Mouse (Mus musculus): Measurements from ENCODE around the gene Proser3. TPM values are rescaled to one million over a fixed set of nuclear protein-coding genes. Genes with fewer than 3 reads are reported as not detected.

Proser3 gene
- polyA plus RNA-seq, 1 experiment from 2014 or later: 8.7 TPM

GRCm38 (mm10) chr7:30493401-30493931 lies 58.6 kb downstream of the Proser3 start, which contains the start of gene Prodh2:
Gene Prodh2 (plus strand): TSS chr7:30493622.
- ATAC-seq: peak; percentile 88
- Histone ChIP-seq H3K9me3 (no peaks in the 10 kb centered on the region), H3K4me1 (replicated peaks) (peaks cover 4% of the 10 kb centered on the region; the same call in 1 of the 2 replicates), H3K9ac (no peak within 1 kb of the TSS), H3K36me3 (no peaks in the 10 kb centered on the region), H3K4me2 (replicated peaks) (peak within 1 kb of the TSS; percentile 45), H3K27me3 (replicated peaks) (no peaks in the 10 kb centered on the region), H3K27ac (no peak within 1 kb of the TSS; the same call in 1 of the 2 replicates), H3K4me3 (replicated peaks) (peak within 1 kb of the TSS; percentile 16)
- 40% methylated on average over 11 of the region's 11 CpGs for WGBS

GRCm38 (mm10) chr7:30492765-30493164 lies 59.3 kb downstream of the Proser3 start:
- Histone ChIP-seq H3K9ac (no peak overlapping the region), H3K36me3 (no peaks in the 10 kb centered on the region), H3K27ac (no peak overlapping the region), H3K27me3 (replicated peaks) (no peaks in the 10 kb centered on the region), H3K4me3 (replicated peaks) (no peak overlapping the region), H3K9me3 (no peaks in the 10 kb centered on the region), H3K4me2 (replicated peaks) (peak overlapping the region; percentile 45), H3K4me1 (replicated peaks) (peaks cover 4% of the 10 kb centered on the region; the same call in 1 of the 2 replicates)
- WGBS: 19% methylated on average over 4 of the region's 4 CpGs
- ATAC-seq: no peak

- no peaks in the 10 kb centered on the region for H3K27me3 ChIP-seq (replicated peaks)
- H3K4me1 ChIP-seq (replicated peaks): peaks cover 4% of the 10 kb centered on the region; the same call in 1 of the 2 replicates
- no peak overlapping the region for H3K9ac ChIP-seq
- no peak overlapping the region for H3K4me3 ChIP-seq (replicated peaks)
- H3K9me3 ChIP-seq: no peaks in the 10 kb centered on the region
- no peak for ATAC-seq
- no peaks in the 10 kb centered on the region for H3K36me3 ChIP-seq
- no peak overlapping the region for H3K4me2 ChIP-seq (replicated peaks)
- WGBS: 18% methylated on average over 6 of the region's 6 CpGs
- H3K27ac ChIP-seq: no peak overlapping the region
These were observed 61.2 kb downstream of the Proser3 start for GRCm38 (mm10) chr7:30490957-30491307.

- no peaks in the 10 kb centered on the region for H3K27me3 ChIP-seq (replicated peaks)
- no peaks in the 10 kb centered on the region for H3K36me3 ChIP-seq
- no peak overlapping the region for H3K4me2 ChIP-seq (replicated peaks)
- H3K9me3 ChIP-seq: no peaks in the 10 kb centered on the region
- H3K9ac ChIP-seq: no peak overlapping the region
- H3K27ac ChIP-seq: no peak overlapping the region
- WGBS: 29% methylated on average over 16 of the region's 16 CpGs
- no peak overlapping the region for H3K4me3 ChIP-seq (replicated peaks)
- H3K4me1 ChIP-seq (replicated peaks): peaks cover 4% of the 10 kb centered on the region; the same call in 1 of the 2 replicates
- no peak for ATAC-seq
These were observed 61.7 kb downstream of the Proser3 start for GRCm38 (mm10) chr7:30490251-30490956.

Other genes starting within 250 kb of the Proser3 start
- gene Alkbh6, start 243.6 kb downstream of the Proser3 start, polyA plus RNA-seq (2015; fragmentation: Nextera tagmentation; extraction: Ambion mirVana): 63.9 and 68.5 TPM in 2 replicates
- 47.7 and 65.3 TPM in 2 replicates for gene Syne4, start 237.5 kb downstream of the Proser3 start, polyA plus RNA-seq (2015; fragmentation: Nextera tagmentation; extraction: Ambion mirVana)
- gene E130208F15Rik, start 230.6 kb downstream of the Proser3 start, polyA plus RNA-seq (2015; fragmentation: Nextera tagmentation; extraction: Ambion mirVana): 1.8 TPM in 1 of 2 replicates, not detected in the other
- 15.5 and 18.0 TPM in 2 replicates for gene Sdhaf1, start 228.4 kb downstream of the Proser3 start, polyA plus RNA-seq (2015; fragmentation: Nextera tagmentation; extraction: Ambion mirVana)
- 2.9 and 3.9 TPM in 2 replicates for gene Lrfn3, start 189.5 kb downstream of the Proser3 start, polyA plus RNA-seq (2015; fragmentation: Nextera tagmentation; extraction: Ambion mirVana)
- 49.8 and 63.7 TPM in 2 replicates for gene Tyrobp, start 138.5 kb downstream of the Proser3 start, polyA plus RNA-seq (2015; fragmentation: Nextera tagmentation; extraction: Ambion mirVana)
- 2.2 and 2.5 TPM in 2 replicates for gene Hcst, start 132.4 kb downstream of the Proser3 start, polyA plus RNA-seq (2015; fragmentation: Nextera tagmentation; extraction: Ambion mirVana)
- 2.1 and 2.4 TPM in 2 replicates for gene Nfkbid, start 130.6 kb downstream of the Proser3 start, polyA plus RNA-seq (2015; fragmentation: Nextera tagmentation; extraction: Ambion mirVana)
- 39.0 and 40.8 TPM in 2 replicates for gene Aplp1, start 106.8 kb downstream of the Proser3 start, polyA plus RNA-seq (2015; fragmentation: Nextera tagmentation; extraction: Ambion mirVana)
- 2.0 and 3.0 TPM in 2 replicates for gene Kirrel2, start 94.6 kb downstream of the Proser3 start, polyA plus RNA-seq (2015; fragmentation: Nextera tagmentation; extraction: Ambion mirVana)
- 1.3 and 3.3 TPM in 2 replicates for gene Nphs1, start 94.0 kb downstream of the Proser3 start, polyA plus RNA-seq (2015; fragmentation: Nextera tagmentation; extraction: Ambion mirVana)
- gene Prodh2, start 58.7 kb downstream of the Proser3 start, polyA plus RNA-seq (2015; fragmentation: Nextera tagmentation; extraction: Ambion mirVana): 5.0 and 5.2 TPM in 2 replicates
- gene Arhgap33, start 17.2 kb downstream of the Proser3 start, polyA plus RNA-seq (2015; fragmentation: Nextera tagmentation; extraction: Ambion mirVana): 7.4 and 7.8 TPM in 2 replicates
- 37.8 and 41.5 TPM in 2 replicates for gene Hspb6, start 121 bp downstream of the Proser3 start, polyA plus RNA-seq (2015; fragmentation: Nextera tagmentation; extraction: Ambion mirVana)
- 46.3 and 48.4 TPM in 2 replicates for gene Lin37, start 7.5 kb upstream of the Proser3 start, polyA plus RNA-seq (2015; fragmentation: Nextera tagmentation; extraction: Ambion mirVana)
- 73.4 and 76.6 TPM in 2 replicates for gene U2af1l4, start 11.0 kb upstream of the Proser3 start, polyA plus RNA-seq (2015; fragmentation: Nextera tagmentation; extraction: Ambion mirVana)
- 9.0 and 10.3 TPM in 2 replicates for gene Gm49396, start 11.0 kb upstream of the Proser3 start, polyA plus RNA-seq (2015; fragmentation: Nextera tagmentation; extraction: Ambion mirVana)
- 148 and 151 TPM in 2 replicates for gene Psenen, start 11.3 kb upstream of the Proser3 start, polyA plus RNA-seq (2015; fragmentation: Nextera tagmentation; extraction: Ambion mirVana)
- 2.2 and 2.9 TPM in 2 replicates for gene Igflr1, start 13.1 kb upstream of the Proser3 start, polyA plus RNA-seq (2015; fragmentation: Nextera tagmentation; extraction: Ambion mirVana)
- 6.5 and 7.2 TPM in 2 replicates for gene Kmt2b, start 36.4 kb upstream of the Proser3 start, polyA plus RNA-seq (2015; fragmentation: Nextera tagmentation; extraction: Ambion mirVana)
- gene Zbtb32, start 46.6 kb upstream of the Proser3 start, polyA plus RNA-seq (2015; fragmentation: Nextera tagmentation; extraction: Ambion mirVana): 0.87 and 1.6 TPM in 2 replicates
- gene Upk1a, start 60.5 kb upstream of the Proser3 start, polyA plus RNA-seq (2015; fragmentation: Nextera tagmentation; extraction: Ambion mirVana): 8.5 and 10.0 TPM in 2 replicates
- gene Cox6b1, start 73.9 kb upstream of the Proser3 start, polyA plus RNA-seq (2015; fragmentation: Nextera tagmentation; extraction: Ambion mirVana): 1,191 and 1,300 TPM in 2 replicates
- not detected in 2 replicates for gene Etv2, start 83.6 kb upstream of the Proser3 start, polyA plus RNA-seq (2015; fragmentation: Nextera tagmentation; extraction: Ambion mirVana)
- 102 and 107 TPM in 2 replicates for gene Rbm42, start 98.0 kb upstream of the Proser3 start, polyA plus RNA-seq (2015; fragmentation: Nextera tagmentation; extraction: Ambion mirVana)
- gene Haus5, start 112.7 kb upstream of the Proser3 start, polyA plus RNA-seq (2015; fragmentation: Nextera tagmentation; extraction: Ambion mirVana): 38.7 and 40.5 TPM in 2 replicates
- not detected in 2 replicates for gene Pmis2, start 119.3 kb upstream of the Proser3 start, polyA plus RNA-seq (2015; fragmentation: Nextera tagmentation; extraction: Ambion mirVana)
- 3.2 and 4.7 TPM in 2 replicates for gene 2200002J24Rik, start 146.6 kb upstream of the Proser3 start, polyA plus RNA-seq (2015; fragmentation: Nextera tagmentation; extraction: Ambion mirVana)
- gene Atp4a, start 159.9 kb upstream of the Proser3 start, polyA plus RNA-seq (2015; fragmentation: Nextera tagmentation; extraction: Ambion mirVana): 1.3 and 2.0 TPM in 2 replicates
- gene Tmem147, start 177.2 kb upstream of the Proser3 start, polyA plus RNA-seq (2015; fragmentation: Nextera tagmentation; extraction: Ambion mirVana): 220 and 257 TPM in 2 replicates
- gene Gapdhs, start 191.4 kb upstream of the Proser3 start, polyA plus RNA-seq (2015; fragmentation: Nextera tagmentation; extraction: Ambion mirVana): 0.10 and 0.33 TPM in 2 replicates
- gene Sbsn, start 199.2 kb upstream of the Proser3 start, polyA plus RNA-seq (2015; fragmentation: Nextera tagmentation; extraction: Ambion mirVana): 1.4 TPM in 2 replicates
- 4.6 and 5.3 TPM in 2 replicates for gene Dmkn, start 211.5 kb upstream of the Proser3 start, polyA plus RNA-seq (2015; fragmentation: Nextera tagmentation; extraction: Ambion mirVana)
- gene Krtdap, start 235.6 kb upstream of the Proser3 start, polyA plus RNA-seq (2015; fragmentation: Nextera tagmentation; extraction: Ambion mirVana): 1.9 and 2.8 TPM in 2 replicates

Measured in intestine, embryonic 15.5 days (tissue).